Mouse (Mus musculus) G1E (cell line): ENCODE measurements around the gene Sox8.

ENCODE experiments used
- CTCF ChIP-seq: IDR thresholded peaks from 2 replicates; pipeline ENCODE4 v1.5.1; 2012; ENCODE audit warnings: low read depth, low read length, inconsistent platforms, mixed read lengths
- GATA1 ChIP-seq: IDR thresholded peaks from 2 replicates; pipeline ENCODE4 v1.6.1; 2012; ENCODE audit warnings: borderline replicate concordance, low read length, inconsistent platforms, mixed read lengths
- GATA2 ChIP-seq: IDR thresholded peaks from 2 replicates; pipeline ENCODE4 v1.6.1; 2012; ENCODE audit warnings: low read depth, low read length, inconsistent platforms, borderline replicate concordance

DNA sequence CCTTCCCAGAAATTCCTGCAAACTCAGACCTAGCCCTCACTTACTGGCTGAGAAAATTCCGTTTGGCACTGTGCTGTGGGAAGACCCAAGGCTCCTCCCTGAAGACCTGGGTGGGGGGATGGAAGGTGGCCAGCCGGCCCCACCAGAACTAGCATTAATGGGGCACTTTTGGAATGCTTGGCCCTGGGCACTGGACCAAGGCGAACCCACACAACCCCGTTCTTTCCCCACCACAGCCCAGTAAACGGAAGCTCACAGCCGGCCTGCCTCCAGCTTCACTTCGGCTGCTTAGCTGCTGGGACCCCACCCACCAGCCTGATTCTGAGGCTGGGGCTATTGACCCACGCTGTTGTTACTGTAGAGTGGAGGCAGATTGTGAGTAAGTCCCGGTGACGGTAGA, 2.3 kb downstream of the Sox8 start:
- TF ChIP-seq CTCF: no peak
- TF ChIP-seq GATA1: no peak
- no peak for TF ChIP-seq GATA2
